Mouse (Mus musculus) testis, postnatal 14 days (tissue): ENCODE data around the gene Hist1h2ai.
"Not testable (repeated sequence)": the region's sequence is repeated elsewhere in the genome, so short reads cannot be mapped to it uniquely, and the experiment has no call there.

ENCODE experiments used
- DNase-seq: peaks from one replicate; pipeline ENCODE4 v3.0.0; 2021; ENCODE audit warnings: low spot score

The Hist1h2ai gene

DNA sequence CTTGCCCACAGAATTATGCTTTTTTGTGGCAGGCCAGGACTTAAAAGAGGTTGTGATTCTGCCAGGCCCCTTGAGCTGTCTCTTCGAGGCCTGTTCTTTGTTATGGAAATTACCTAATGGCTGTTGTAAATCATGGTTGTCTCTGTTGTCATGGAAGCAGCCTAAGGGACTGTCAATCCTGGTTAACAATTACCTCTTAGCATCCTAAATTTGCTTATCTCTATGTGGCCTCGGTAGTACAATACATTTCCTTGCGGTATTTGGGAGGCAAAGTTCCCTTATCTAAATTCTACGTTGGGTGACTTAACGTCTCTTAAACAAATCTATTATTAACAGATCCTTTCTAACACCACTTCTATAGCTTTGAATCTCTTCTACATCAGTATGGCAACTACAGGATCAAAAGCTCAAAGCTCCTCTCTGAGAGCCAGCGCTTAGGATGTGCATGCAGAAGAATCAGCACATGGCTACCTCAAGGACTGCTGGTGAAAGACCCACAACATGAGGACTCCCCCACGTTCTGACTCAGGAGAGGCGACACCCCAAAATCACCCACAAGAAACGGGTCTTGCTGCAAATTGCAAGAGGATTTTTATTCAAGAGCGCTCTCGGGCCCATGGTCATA lies 11.8 kb downstream of the Hist1h2ai start:
- DNase-seq, result no peak

DNA sequence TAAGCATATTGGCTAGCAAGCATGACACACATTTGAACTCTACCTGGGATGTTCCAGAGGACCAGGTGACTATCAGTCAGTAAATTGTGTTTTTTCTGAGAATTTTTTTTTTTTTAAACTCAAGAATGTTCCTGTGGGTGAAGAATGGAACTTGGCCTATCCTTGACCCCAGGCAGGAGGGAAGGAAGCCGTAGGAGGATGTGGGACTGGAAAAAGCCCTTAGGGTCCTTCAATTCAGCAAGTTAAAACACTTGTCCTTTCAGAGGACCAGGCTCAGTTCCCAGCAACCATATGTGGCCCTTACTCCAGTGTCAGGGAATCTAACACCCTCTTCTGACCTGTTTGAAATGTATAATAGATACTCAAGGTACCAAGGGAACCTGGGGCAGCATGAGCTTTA lies 13.3 kb downstream of the Hist1h2ai start:
- DNase-seq, result no peak

DNA sequence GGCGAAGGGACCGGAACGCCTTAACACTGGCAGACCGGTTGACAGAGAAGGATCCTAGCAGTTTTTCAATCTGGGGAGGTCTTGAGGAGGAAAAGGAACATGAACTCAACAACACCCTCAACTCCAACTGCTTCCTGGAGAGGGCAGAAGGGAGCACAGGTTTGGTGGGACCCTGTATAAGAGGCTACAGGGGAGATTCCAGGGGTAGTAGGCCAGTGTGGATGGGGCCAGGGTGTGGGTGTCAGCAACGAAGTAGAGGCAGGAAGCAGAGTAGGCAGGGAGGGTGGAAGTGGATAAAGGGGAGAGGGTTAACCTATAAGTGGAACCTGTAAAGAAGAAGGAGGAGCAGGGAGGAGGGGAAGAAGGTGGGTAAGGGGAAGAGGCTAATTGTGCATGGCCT lies 17.2 kb downstream of the Hist1h2ai start:
- DNase-seq, result no peak

DNA sequence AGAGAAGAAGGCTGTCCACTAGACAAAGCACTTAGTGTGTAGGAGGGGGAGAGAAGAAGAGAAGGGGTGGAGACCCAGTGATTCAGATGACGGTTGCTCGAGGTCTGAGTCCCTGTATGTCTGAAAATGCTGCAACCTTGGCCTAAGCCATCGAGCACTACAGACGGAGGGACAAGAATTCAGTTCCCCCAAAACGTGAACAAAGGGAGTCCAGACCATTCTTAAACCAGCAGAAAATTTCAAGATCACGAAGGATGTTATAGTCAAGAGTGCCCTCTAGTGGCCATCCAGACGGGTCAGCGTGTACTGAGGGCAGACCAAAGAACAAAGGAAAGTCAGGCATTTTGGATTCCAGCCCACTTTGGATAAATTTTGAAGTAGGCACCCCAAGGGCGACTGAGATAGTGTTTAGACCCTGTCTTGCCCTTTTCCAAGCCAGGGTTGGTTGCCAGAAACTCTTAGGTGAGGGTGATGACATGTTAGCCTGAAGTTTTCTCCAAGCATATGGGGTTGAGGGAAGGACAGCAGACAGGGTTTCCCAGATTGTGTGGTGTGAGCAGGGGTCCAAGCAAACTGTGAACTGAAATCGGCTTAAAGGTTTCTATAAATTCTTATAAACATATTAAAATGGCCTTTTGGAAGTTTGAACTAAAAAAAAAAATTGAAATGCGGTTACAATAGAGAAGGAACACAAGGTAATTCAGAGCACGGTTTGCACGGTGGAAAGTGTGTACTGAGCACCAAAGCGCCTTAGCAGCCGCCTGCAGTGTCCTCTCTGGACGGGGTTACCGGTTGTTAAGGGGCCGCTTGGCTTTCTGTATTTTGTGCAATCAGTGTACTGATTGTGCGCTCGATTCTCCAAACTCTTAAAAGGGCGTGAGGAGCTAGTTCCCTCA lies 18.0 kb downstream of the Hist1h2ai start:
- peak; percentile 79 for DNase-seq

DNA sequence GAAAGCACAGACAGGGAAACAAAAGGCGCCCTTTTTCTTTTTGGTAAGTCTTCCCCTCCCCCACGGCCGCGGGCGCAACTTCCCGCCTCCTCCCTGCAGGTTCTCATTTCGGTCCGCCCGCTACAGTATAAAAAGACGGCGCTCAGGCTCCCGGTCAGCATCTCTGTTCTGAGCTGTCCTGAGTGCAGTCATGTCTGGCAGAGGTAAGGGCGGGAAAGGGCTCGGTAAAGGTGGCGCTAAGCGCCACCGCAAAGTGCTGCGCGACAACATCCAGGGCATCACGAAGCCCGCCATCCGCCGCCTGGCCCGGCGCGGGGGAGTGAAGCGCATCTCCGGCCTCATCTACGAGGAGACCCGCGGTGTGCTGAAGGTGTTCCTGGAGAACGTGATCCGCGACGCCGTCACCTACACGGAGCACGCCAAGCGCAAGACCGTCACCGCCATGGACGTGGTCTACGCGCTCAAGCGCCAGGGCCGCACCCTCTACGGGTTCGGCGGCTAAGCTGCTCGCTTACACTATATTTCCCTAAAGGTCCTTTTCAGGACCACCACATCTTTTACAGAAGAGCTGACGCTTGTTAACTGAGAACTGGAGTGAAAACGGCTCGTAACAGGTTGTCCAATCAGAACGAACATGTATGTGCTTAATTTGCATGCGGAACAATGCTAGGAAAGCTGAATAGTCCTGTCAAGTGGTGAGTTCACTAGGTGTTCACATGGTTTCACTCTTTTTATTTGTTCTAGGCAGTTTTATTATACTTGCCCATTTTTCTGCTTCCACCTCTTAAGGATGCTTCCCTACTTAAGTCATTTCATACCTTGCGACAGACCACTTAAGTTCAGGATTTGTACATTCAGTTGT lies 18.9 kb downstream of the Hist1h2ai start, which contains the start of gene Hist1h4j:
TSS of gene Hist1h4j (plus strand) at position 159 of the 862 bp plus-strand sequence.
- DNase-seq, result peak; percentile 91

DNA sequence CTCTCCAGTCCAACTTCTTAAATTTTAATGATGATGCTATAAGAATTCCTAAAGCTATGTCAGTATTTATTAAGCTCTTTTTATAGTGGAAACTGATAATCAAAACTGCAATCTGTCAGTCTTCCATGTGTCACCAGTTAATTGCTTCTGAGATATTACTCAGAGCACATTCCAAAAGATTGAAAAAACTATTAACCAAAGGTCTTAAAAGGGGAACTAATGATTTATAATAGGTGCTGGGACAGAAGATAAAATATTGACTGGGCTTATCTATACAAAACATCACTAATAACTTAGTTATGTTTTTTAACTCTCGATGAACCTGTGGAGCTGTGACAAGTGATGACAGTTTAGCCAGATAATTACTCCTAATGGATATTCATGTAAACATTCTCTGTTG lies 28.8 kb downstream of the Hist1h2ai start:
- DNase-seq, result no peak

DNA sequence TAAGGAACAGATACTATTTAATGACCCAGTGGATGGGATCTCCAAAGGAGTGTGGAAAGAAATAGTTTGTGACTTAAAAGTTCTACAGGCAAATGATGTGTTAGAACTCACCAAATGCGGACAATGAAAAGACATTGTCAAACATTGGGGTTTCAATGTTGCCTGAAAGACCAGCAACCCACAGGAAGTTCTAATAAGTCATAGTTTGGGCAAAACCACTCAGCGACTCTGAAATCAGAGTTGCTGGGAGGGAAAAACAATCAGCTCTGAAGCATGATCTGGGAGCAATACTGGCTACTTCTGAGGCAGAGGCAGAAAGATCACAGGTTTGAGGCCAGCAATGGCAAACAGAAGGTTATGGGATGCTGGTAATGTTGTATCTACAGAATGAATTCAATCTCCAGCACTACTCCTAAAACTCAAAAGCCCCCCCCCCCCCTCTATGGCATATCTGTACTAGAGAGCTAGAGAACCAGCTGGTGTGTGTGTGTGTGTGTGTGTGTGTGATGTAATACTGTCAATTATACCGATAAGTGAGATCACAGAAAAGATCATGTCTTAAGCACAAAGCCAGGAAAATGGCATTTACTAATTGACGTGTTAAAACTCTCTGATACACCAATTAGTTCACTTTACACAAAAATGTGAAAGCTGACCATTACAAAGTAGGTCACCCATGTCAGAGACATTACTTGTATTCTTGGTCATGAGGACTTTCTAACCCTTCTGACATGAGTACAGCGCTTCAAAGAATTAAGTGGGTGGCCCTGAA lies 33.4 kb downstream of the Hist1h2ai start:
- DNase-seq, result no peak

DNA sequence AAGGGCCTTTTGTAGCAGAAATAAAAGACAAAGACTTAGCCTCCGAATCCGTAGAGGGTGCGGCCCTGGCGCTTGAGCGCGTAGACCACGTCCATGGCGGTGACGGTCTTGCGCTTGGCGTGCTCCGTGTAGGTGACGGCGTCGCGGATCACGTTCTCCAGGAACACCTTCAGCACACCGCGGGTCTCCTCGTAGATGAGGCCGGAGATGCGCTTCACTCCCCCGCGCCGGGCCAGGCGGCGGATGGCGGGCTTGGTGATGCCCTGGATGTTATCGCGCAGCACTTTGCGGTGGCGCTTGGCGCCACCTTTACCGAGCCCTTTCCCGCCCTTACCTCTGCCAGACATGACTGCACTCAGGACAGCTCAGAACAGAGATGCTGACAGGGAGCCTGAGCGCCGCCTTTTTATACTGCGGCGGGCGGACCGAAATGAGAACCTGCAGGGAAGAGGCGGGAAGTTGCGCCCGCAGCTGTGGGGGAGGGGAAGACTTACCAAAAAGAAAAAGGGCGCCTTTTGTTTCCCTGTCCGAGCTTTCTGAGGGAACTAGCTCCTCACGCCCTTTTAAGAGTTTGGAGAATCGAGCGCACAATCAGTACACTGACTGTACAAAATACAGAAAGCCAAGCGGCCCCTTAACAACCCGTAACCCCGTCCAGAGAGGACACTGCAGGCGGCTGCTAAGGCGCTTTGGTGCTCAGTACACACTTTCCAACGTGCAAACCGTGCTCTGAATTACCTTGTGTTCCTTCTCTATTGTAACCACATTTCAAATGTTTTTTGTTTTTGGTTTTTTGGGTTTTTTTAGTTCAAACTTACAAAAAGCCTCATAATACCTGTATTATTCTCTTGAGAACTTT lies 34.2 kb downstream of the Hist1h2ai start, which contains the start of gene Hist1h4k:
TSS of gene Hist1h4k (minus strand) at position 347 of the 859 bp plus-strand sequence.
- DNase-seq, result peak; percentile 98

DNA sequence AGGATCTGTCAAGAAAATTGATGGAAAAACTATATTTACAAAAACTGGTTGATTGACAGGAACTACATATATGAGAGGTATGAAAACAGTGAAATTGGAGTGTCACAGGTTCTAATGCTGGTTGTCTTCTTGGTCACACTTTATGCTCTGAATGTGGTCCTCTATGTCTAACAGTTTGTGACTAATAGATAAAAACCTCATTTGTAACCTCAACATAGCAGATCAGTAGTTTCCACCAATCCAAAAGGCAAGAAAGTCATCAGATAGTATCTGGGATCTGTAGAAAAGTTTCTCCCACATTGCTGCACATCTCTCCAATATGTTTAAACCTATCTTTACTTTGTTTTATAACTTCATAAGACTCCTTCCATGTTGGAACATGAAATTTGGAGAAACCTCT lies 35.2 kb downstream of the Hist1h2ai start:
- no peak for DNase-seq

DNA sequence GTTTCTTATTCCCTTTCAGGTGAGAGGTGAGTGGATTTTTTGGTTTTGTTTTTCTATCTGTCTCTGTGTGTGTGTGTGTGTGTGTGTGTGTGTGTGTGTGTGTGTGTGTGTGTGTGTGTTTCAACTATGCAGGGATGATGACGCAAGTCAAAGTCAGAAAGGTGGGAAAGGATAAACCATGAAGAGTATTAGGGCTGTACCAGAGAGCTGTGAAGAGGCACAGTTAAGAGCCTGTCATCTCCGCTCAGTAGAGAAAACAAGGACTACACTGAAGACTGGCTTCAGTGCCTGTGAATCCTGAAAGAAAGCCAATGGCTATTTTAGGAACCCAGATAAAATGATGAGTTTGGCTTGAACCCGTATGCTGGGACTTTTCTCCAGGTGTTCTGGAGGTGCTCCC lies 35.6 kb downstream of the Hist1h2ai start:
- no peak for DNase-seq

DNA sequence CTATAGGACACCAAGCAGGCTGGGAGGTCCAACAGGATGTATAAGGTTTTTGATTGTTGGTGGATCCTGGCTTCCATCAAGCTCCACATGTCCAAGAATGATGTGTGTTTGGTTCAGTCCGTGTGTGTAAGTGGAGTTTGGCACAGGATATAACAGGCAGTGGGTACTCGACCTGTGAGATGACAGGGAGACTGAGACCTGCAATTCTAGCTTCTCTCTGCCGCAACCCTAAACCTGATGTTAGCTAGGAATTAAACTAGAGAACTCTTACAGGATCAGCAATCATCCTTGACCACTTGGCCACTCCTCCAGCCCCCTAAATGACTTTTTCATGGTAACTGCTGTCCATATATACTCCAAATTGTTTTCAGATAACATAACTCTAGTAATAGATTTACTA lies 36.1 kb downstream of the Hist1h2ai start:
- no peak for DNase-seq

DNA sequence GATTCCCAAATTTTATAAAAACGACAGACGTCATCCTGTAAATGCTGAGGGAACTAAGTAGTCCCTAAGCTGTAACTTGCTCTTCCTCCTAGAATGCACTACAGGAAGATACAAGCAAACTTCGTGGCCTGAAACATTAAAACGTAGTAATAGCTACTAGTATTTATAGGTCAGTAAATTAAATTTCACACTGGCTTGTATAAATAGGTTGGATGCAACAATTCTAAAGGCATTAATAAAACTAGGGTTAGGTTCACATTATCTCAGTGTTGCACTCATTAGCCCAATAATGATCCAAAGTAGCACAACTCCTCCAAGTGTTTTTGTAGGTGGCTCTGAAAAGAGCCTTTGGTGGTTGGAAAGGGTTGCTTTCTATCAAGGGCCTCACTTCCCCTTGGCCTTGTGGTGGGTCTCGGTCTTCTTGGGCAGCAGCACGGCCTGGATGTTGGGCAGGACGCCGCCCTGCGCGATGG lies 36.9 kb downstream of the Hist1h2ai start:
- DNase-seq, result no peak

DNA sequence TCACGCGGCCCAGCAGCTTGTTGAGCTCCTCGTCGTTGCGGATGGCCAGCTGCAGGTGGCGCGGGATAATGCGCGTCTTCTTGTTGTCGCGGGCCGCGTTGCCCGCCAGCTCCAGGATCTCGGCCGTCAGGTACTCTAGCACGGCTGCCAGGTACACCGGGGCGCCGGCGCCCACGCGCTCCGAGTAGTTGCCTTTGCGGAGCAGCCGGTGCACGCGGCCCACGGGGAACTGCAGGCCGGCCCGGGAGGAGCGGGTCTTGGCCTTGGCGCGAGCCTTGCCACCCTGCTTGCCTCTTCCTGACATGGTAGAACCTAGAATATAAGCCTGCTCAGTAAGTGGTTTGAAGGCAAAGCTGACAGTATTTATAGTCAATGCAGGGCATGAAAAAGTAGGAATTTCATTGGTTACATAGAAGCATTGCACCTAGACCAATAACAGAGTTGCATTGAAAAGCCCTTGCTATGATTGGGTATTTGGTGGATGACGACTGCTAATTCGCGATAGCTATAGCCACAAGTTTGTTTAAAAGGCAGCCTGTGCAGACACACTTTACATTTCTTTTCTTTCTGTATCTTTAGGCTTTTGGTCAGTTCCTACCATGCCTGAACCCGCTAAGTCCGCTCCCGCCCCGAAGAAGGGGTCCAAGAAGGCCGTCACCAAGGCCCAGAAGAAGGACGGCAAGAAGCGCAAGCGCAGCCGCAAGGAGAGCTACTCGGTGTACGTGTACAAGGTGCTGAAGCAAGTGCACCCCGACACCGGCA lies 37.5 kb downstream of the Hist1h2ai start, which contains the start of the genes Hist1h2ak and Hist1h2bn:
TSS of gene Hist1h2ak (minus strand) at position 304 of the 762 bp plus-strand sequence.
TSS of gene Hist1h2bn (plus strand) at position 600 of the 762 bp plus-strand sequence.
- peak; percentile 85 for DNase-seq

DNA sequence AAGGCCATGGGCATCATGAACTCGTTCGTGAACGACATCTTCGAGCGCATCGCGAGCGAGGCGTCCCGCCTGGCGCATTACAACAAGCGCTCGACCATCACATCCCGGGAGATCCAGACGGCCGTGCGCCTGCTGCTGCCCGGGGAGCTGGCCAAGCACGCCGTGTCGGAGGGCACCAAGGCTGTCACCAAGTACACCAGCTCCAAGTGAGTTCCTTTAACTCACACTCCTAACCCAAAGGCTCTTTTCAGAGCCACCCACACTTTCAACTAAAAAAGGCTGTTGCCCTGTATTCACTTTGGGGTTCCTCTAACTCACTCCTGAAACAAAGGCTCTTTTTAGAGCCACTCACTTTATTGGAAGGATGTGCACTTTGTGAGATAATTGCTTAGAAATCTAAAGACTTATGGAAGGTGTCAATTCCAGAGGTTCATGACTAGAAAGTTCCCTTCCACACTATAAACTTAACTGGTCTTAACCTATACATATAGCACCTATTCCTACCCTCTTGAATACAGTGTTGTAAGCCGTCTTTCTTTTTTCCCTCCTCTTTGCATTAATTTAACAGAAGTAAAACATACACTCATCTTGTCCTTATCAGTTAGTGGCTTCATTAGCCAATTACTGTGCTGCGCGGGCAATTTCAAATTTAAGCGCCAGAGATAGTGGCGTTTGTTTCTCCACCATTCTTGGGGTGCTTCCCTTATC lies 38.2 kb downstream of the Hist1h2ai start:
- not testable (repeated sequence) for DNase-seq

DNA sequence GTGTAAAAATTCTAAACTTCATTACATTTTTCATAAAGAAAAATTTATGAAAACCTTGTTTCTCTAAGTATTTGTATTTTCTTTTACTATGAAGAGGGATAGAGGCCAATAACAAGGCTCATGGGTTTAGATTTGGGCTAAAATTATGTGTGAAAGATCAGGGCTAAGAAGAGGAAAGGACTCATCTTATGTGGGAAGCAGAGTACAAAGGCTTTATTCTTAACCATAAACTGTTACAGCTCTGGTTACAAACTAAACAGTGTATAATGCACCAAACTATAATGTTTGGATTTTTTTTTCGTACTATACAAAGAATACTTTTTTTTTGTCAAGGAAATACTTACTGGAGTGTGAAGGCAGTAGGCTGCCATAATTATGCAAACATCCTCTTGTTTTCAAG lies 39.5 kb downstream of the Hist1h2ai start:
- DNase-seq, result no peak
